28 mouse cellular contexts compared by ENCODE assay signal in genomic region chr6:50781271-50781670, GRCm38 (mm10).
DNase-seq lines count a peak whose midpoint lies in the region; ATAC-seq and TF ChIP-seq lines count a peak whose summit lies in the region.
"Had no signal": no experiment of that assay in that cellular context is flagged by ENCODE, and none has a peak within 500 bp of the region (broad histone marks: within the 10 kb centered on the region; RNA-seq: fewer than 3 reads in every experiment).

No protein-coding gene starts in this region.

- H3K79me2 ChIP-seq in heart, adult 2 months (replicated peaks; ENCODE audit: control insufficient read depth, insufficient read depth, low read length) = no peaks in the 10 kb centered on the region

- H3K9ac ChIP-seq in heart, adult 2 months (ENCODE audit: low read depth, low read length) = no peak overlapping the region
- no peak overlapping the region for H3K9ac ChIP-seq in limb, embryonic 12.5 days (replicated peaks)
- H3K9ac ChIP-seq: embryonic facial prominence, embryonic 13.5 days; embryonic facial prominence, embryonic 15.5 days; forebrain, embryonic 12.5 days had no signal

- TF ChIP-seq POLR2A in heart, adult 2 months (IDR thresholded peaks at IDR 0.05; ENCODE audit: insufficient read depth, low read depth, low read length) = no peak

- intact Hi-C loops in heart, adult 2 months (cut with DNase I) = no loop called here

- 85% methylated on average over 10 of the region's 10 CpGs for WGBS in heart, adult 2 months
- WGBS in limb, embryonic 12.5 days = 75% methylated on average over 10 of the region's 10 CpGs
- WGBS in limb, embryonic 10.5 days = 91% methylated on average over 10 of the region's 10 CpGs

- no peak for ATAC-seq in limb, embryonic 12.5 days (ENCODE audit: insufficient number of reproducible peaks, insufficient read depth, low FRiP score, low TSS enrichment, low read depth)
- ATAC-seq: activated CD4-positive, CD25-positive, alpha-beta regulatory T cell, adult 4 months; CD4-positive, CD25-positive, alpha-beta regulatory T cell, adult 4 months; forebrain, embryonic 14.5 days; Patski had no signal

- DNase-seq in heart, adult 11 months = peak; percentile 78
- DNase-seq in heart, adult 2 months = no peak
- DNase-seq in limb, embryonic 10.5 days (ENCODE audit: low spot score) = no peak
- peak; percentile 15 for DNase-seq in testis, postnatal 10 days (ENCODE audit: low spot score)
- no peak for DNase-seq in testis, postnatal 14 days (ENCODE audit: low spot score)
- DNase-seq in adrenal gland, adult 2 months = no peak
- DNase-seq: adrenal gland, postnatal 10 days; adrenal gland, postnatal 25 days; B cell, adult 2 months; cerebellum, adult 11 months; cerebellum, adult 18-20 months; cerebellum, adult 8-10 months; cerebellum, adult 9-11 months; cerebellum, postnatal 14 days; cerebellum, postnatal 36 days; embryo, embryonic 11 days had no signal

- H3K4me3 ChIP-seq in heart, adult 2 months = no peak overlapping the region
- no peak overlapping the region for H3K4me3 ChIP-seq in limb, embryonic 12.5 days (replicated peaks)
- no peak overlapping the region for H3K4me3 ChIP-seq in limb, embryonic 10.5 days
- H3K4me3 ChIP-seq: embryonic facial prominence, embryonic 13.5 days; embryonic facial prominence, embryonic 15.5 days; erythroblast, embryonic 14.5 days; forebrain, embryonic 10.5 days; forebrain, embryonic 12.5 days had no signal

- peaks cover 3% of the 10 kb centered on the region; the same call in 1 of the 2 replicates for H3K4me1 ChIP-seq in heart, adult 2 months (ENCODE audit: control insufficient read depth, insufficient read depth, low read length)
- H3K4me1 ChIP-seq in limb, embryonic 12.5 days (replicated peaks) = peaks cover 32% of the 10 kb centered on the region
- peaks cover 30% of the 10 kb centered on the region for H3K4me1 ChIP-seq in limb, embryonic 10.5 days

- no peak for TF ChIP-seq EP300 in heart, adult 2 months (IDR thresholded peaks at IDR 0.05; ENCODE audit: insufficient read depth, low read depth, low read length)

- no peak overlapping the region for H3K27ac ChIP-seq in heart, adult 2 months
- H3K27ac ChIP-seq in limb, embryonic 12.5 days = peak overlapping the region; percentile 47; the same call in 1 of the 2 replicates
- no peak overlapping the region for H3K27ac ChIP-seq in limb, embryonic 10.5 days
- H3K27ac ChIP-seq: embryonic facial prominence, embryonic 13.5 days; embryonic facial prominence, embryonic 15.5 days; forebrain, embryonic 10.5 days; forebrain, embryonic 12.5 days had no signal

- H3K4me2 ChIP-seq in limb, embryonic 12.5 days = no peak overlapping the region
- H3K4me2 ChIP-seq: embryonic facial prominence, embryonic 13.5 days; embryonic facial prominence, embryonic 15.5 days; forebrain, embryonic 12.5 days had no signal

- no peaks in the 10 kb centered on the region for H3K36me3 ChIP-seq in heart, adult 2 months (ENCODE audit: control insufficient read depth, insufficient read depth, low read length)
- H3K36me3 ChIP-seq in limb, embryonic 12.5 days = no peaks in the 10 kb centered on the region
- H3K36me3 ChIP-seq in limb, embryonic 10.5 days = no peaks in the 10 kb centered on the region
- H3K36me3 ChIP-seq: embryonic facial prominence, embryonic 13.5 days; embryonic facial prominence, embryonic 15.5 days; forebrain, embryonic 10.5 days; forebrain, embryonic 12.5 days; G1E had no signal

- no peak for TF ChIP-seq CTCF in heart, adult 2 months (IDR thresholded peaks at IDR 0.05)

- H3K27me3 ChIP-seq in heart, adult 2 months (ENCODE audit: control insufficient read depth, insufficient read depth, low read length) = no peaks in the 10 kb centered on the region
- H3K27me3 ChIP-seq in limb, embryonic 12.5 days = peaks cover 14% of the 10 kb centered on the region; the same call in 1 of the 2 replicates
- 0 out of 2 replicates have a peak, but pooled peaks cover 4% of the 10 kb centered on the region for H3K27me3 ChIP-seq in limb, embryonic 10.5 days (ENCODE audit: low read depth, poor library complexity, severe bottlenecking)
- H3K27me3 ChIP-seq: CH12.LX; embryonic facial prominence, embryonic 13.5 days; embryonic facial prominence, embryonic 15.5 days had no signal

- H3K9me3 ChIP-seq in limb, embryonic 12.5 days = no peaks in the 10 kb centered on the region
- H3K9me3 ChIP-seq in limb, embryonic 10.5 days (replicated peaks) = no peaks in the 10 kb centered on the region
- H3K9me3 ChIP-seq: embryonic facial prominence, embryonic 13.5 days; embryonic facial prominence, embryonic 15.5 days; forebrain, embryonic 10.5 days; forebrain, embryonic 12.5 days; G1E had no signal

Comparison
In these comparisons a context has a peak if more than half of its experiments do, and no peak if none do; other contexts are left out.
1. DNase-seq: peak in heart, adult 11 months (single experiment) and testis, postnatal 10 days (single experiment); none in heart, adult 2 months (0 of 2), limb, embryonic 10.5 days (single experiment), testis, postnatal 14 days (single experiment) and adrenal gland, adult 2 months (single experiment).